Mouse (Mus musculus) MEL (cell line): ENCODE measurements around the gene E130114P18Rik.

Experiments used
- CHD2 ChIP-seq: IDR thresholded peaks from 2 replicates; pipeline ENCODE4 v1.6.1; 2011; ENCODE audit warnings: low read length, improper control_type of control experiment
- CTCF ChIP-seq, 3 experiments: IDR thresholded peaks in 2 of 3; conservative IDR thresholded peaks in 1 of 3; 2 replicates each; pipeline ENCODE4 v1.5.1; 2011 to 2012; ENCODE audit warnings: low read length in 3 of 3, low read depth in 2 of 3, mild to moderate bottlenecking in 2 of 3, improper control_type of control experiment in 1 of 3, inconsistent platforms in 1 of 3, mixed read lengths in 1 of 3, moderate library complexity in 1 of 3; ENCODE audit not compliant: control insufficient read depth in 1 of 3, insufficient read depth in 1 of 3, poor library complexity in 1 of 3, severe bottlenecking in 1 of 3
- EP300 ChIP-seq, 2 experiments: IDR thresholded peaks; 2 replicates each; pipeline ENCODE4 v1.6.1; 2011; ENCODE audit warnings: improper control_type of control experiment in 2 of 2, low read length in 2 of 2, low read depth in 1 of 2, mild to moderate bottlenecking in 1 of 2
- GATA1 ChIP-seq: IDR thresholded peaks from 2 replicates; pipeline ENCODE4 v1.6.1; 2011; ENCODE audit warnings: low read depth, low read length, improper control_type of control experiment
- KAT2A ChIP-seq: conservative IDR thresholded peaks from 2 replicates; pipeline ENCODE4 v1.6.1; 2012; ENCODE audit warnings: low read depth, low read length, improper control_type of control experiment, inconsistent platforms
- NRF1 ChIP-seq: IDR thresholded peaks from 2 replicates; pipeline ENCODE4 v1.6.1; 2014; ENCODE audit warnings: low read depth, mild to moderate bottlenecking, inconsistent platforms, low read length, improper control_type of control experiment, moderate library complexity; ENCODE audit not compliant: poor library complexity, insufficient read depth, severe bottlenecking
- POLR2A ChIP-seq, 2 experiments: IDR thresholded peaks; 2 replicates each; pipeline ENCODE4 v1.6.1; 2011 to 2012; ENCODE audit warnings: low read length in 2 of 2, mild to moderate bottlenecking in 2 of 2, control low read depth in 1 of 2, improper control_type of control experiment in 1 of 2, low read depth in 1 of 2, moderate library complexity in 1 of 2; ENCODE audit not compliant: control insufficient read depth in 1 of 2, insufficient read depth in 1 of 2, poor library complexity in 1 of 2
- POLR2AphosphoS5 ChIP-seq: IDR thresholded peaks from 2 replicates; pipeline ENCODE4 v1.6.1; 2012; ENCODE audit warnings: low read depth, borderline replicate concordance, mild to moderate bottlenecking, inconsistent platforms, low read length, moderate library complexity, mixed read lengths
- RAD21 ChIP-seq: IDR thresholded peaks from 2 replicates; pipeline ENCODE4 v1.6.1; 2011; ENCODE audit warnings: mild to moderate bottlenecking, low read depth, low read length, improper control_type of control experiment
- USF1 ChIP-seq: IDR thresholded peaks from 2 replicates; pipeline ENCODE4 v1.6.1; 2014; ENCODE audit warnings: low read depth, mild to moderate bottlenecking, inconsistent platforms, low read length, improper control_type of control experiment, moderate library complexity

- TF ChIP-seq POLR2A (IDR thresholded peaks at IDR 0.05; ENCODE audit: control insufficient read depth in 1 of 2, insufficient read depth in 1 of 2, low read depth in 1 of 2, low read length in 2 of 2, poor library complexity in 1 of 2) (no peak), CTCF (IDR thresholded peaks at IDR 0.05 in 2 of 3, conservative IDR thresholded peaks at IDR 0.05 in 1 of 3; ENCODE audit: control insufficient read depth in 1 of 3, insufficient read depth in 1 of 3, low read depth in 2 of 3, low read length in 3 of 3, poor library complexity in 1 of 3, severe bottlenecking in 1 of 3) (no peak), POLR2AphosphoS5 (no peak), KAT2A (no peak), USF1 (no peak), RAD21 (no peak), GATA1 (no peak), CHD2 (no peak), EP300 (IDR thresholded peaks at IDR 0.05; ENCODE audit: low read depth in 1 of 2, low read length in 2 of 2) (no peak), NRF1 (no peak)
Measured at GRCm38 (mm10) chr4:97648436-97648707, 129.5 kb downstream of the E130114P18Rik start.
